Mouse (Mus musculus): ENCODE data around the gene Gga2.

DNA sequence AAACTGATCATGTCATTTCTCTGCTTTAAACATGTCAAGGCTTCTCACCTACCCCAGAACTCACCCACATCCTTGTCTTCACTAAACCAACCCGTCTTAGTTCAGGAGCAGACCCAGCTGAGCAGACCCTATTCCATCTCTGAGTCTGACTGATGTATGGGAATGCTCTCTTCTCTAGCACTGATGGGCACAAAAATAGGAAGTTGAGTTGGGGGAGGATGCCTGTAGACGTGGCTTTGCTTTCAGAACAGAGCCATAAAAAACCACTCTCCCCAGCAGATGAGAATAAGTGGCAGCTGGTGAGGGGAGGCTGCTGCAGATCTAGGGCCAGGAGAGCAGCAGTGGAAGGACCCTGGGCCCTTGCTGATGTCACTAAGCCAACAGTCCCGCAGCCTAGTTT lies 12.3 kb upstream of the Gga2 start:
- TF ChIP-seq CTCF (IDR thresholded peaks at IDR 0.05) (no peak), EP300 (IDR thresholded peaks at IDR 0.05; ENCODE audit: insufficient read depth, low read depth, low read length) (no peak)
